Mouse (Mus musculus) erythroid progenitor cell, adult 5-6 weeks (primary cell): ENCODE results near the gene Cfap77. TPM values are rescaled to one million over a fixed set of nuclear protein-coding genes. Genes with fewer than 3 reads are reported as not detected.

Source experiments
- ATAC-seq: replicated peaks from 2 replicates; pipeline ENCODE4 v1.8.0; 2016; ENCODE audit warnings: moderate number of reproducible peaks, mild to moderate bottlenecking, moderate TSS enrichment, inconsistent platforms; ENCODE audit not compliant: poor library complexity, low FRiP score, severe bottlenecking
- total RNA-seq, 2 experiments: library from RNA; stranded (forward) in 1 of 2; stranded (reverse) in 1 of 2; fragments of 150-400 nt in 1 of 2; fragments of 186-747, 209-891 nt in 1 of 2; gene quantifications; 2 replicates each; pipeline versions ENCODE4 v1.2.3 to v1.2.4; 2015 to 2017; ENCODE audit warnings: low replicate concordance in 2 of 2

Cfap77 gene
- total RNA-seq, 2 experiments from 2014 or later: not detected

DNA sequence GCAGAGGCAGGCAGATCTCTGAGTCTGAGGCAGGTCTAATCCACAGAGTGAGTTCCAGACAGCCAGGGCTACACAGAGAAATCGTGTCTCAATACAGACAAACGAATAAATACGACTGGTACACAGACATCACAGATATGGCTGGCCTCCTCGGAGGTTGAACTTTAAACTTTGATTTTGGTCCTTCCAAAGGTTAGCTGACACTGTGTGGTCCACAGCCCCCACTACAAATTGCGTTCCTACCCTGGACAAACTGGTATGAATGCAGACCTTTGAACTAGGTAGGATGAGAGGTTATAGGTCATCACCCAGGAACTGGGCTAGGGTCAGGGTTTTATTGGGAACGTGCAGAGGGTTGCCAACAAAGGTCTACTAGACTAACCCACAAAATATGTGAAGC, 47.2 kb downstream of the Cfap77 start:
- ATAC-seq: no peak

DNA sequence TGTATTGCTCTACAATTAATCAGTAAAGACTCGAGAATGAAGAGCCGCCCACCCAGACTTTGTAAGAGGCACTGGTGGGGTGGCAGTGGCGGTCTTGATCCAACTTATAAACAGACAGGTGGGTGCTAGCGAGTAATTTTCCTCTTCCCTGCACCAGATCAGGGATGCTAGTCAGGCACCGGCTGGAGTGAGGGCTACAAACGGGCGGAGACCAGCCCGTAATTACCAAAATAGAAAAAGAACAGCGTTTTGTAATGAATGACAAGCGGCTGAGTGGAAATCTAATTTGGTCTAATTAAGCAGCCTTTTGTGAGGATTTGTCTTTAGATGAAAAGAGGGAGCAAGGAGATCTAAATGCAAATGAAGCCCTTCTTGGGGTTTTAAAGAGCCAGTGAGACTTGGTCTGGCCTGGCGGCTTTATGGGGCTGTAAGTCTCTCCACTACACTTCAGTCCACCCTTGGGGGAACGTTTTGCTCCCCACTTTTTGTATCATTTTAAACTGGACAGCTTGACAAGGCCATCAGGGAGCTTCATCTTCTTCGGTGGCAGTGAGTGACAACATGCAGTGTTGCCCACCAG, 48.3 kb downstream of the Cfap77 start:
- ATAC-seq: no peak

DNA sequence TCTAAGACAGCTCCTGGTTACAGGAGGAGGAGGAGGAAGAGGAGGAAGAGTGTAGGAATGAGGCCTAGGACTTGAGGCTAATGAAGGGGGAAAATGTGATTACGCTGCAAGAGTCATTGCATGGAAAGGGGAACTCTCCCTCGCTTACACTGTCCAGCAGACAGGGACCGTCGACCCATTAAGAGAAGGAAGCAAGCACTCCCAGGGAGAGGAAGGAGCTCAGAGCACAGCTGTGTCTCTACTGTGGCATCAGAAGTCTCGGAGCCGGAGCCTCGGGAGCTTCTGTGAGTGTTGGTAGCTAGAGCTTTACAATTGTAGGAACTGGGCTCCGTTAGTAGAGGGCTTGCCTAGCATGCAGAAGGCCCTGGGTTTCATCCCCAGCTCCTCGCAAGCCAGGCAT, 50.8 kb downstream of the Cfap77 start:
- no peak for ATAC-seq

DNA sequence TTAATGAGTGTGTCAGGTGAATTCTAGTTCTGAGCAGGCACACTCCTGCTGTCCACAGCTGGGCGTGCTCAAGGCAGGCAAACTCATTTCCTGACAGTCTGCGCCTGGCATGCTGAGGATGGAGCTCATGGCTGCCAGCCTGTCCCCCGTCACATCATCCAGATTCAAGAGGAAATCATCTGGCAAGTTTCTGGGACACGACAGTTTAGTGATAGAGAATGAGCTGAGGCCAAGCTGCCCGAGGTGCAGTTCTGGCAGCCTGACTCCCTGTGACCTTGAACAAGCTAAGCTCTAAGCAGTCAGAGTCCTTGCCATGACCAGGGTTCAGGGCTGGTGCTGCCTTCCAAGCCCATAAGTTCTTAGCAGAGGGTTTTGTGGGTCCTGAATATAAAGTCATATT, 56.6 kb downstream of the Cfap77 start:
- no peak for ATAC-seq

DNA sequence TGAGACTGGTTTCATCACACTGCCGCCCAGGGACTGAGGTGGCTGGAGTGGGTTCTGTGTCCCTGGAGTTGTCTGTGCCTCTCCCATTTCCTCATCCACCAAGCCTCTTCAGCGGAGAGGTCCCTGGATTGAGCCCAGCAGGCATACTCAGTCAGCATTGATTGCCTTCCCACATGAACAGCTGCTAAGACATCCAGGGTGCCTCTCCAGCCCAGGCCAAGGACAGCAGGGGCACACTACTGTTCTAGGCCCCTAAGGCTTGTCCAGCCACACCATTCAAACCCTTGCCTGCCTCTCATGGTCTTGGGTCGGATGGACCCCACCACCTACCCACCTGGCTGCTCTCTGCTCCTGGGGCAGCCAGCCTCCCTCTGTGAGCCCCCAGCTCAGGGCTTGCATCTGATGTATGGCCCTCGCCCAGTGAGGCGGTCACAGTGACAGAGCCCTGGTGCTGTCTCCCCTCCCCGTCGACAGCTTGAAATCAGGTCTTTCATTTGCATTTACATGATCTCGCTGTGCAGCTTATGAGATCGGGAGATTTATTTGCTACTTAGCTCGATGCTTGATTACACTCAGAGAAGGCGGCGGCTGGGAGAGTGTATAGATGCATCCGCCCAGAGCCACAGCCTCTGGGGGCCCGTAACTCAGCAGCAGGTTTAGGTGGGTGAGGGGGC, 57.6 kb downstream of the Cfap77 start:
- no peak for ATAC-seq

DNA sequence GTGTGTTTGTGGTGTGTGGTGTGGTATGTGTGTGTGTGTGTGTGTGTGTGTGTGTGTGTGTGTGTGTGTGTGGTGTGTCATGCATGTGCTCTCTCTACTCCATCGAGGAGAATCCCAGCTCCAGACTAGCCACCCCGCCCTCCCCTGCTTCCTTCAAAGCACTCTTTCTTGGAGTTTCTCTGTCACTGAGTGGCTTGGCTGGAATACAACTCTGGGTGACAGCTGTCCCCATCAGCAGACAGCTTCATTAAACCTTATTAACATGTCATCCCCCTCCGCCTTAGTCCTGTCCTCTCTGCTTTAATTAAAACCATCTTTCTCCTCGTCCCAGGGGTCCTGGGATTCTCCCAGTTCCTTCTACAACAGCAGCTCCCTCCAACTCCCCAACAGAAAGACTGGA, 59.4 kb downstream of the Cfap77 start:
- ATAC-seq: no peak

DNA sequence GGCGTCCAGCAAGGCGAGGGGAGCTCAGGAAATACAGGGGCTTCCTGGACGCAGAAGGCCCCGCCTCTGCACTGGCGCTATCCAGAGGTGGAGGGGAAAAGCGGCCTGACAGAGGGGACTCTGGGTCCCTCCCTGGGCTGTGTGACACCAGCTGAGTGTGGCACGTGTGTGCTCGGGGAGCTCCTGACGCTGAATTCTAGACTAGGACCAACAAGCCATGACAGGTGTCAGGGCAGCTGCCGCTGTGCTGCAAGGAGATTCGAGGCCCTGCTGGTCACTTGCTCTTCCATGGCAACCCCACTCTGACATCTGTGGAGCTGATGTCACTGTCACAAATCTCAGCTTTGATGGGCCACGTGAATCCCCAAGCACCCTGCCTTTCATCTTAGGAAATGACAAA, 60.9 kb downstream of the Cfap77 start:
- no peak for ATAC-seq

DNA sequence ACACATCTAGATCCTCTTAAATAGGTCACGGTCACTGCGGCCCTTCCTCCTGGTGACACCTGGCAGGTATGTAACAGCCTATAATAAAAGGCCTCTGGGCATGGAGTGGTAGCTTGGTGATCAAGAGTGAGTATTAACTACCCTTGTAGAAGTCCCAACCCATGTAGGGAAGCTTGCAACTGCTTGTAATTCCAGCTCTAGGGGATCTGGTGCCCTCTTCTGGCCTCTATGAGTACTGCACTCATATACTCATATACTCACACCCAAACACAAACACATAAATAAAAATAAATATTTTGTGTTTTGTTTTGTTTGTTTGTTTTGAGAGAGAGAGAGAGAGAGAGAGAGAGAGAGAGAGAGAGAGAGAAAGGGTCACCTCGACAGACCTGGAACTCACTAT, 66.1 kb downstream of the Cfap77 start:
- no peak for ATAC-seq

DNA sequence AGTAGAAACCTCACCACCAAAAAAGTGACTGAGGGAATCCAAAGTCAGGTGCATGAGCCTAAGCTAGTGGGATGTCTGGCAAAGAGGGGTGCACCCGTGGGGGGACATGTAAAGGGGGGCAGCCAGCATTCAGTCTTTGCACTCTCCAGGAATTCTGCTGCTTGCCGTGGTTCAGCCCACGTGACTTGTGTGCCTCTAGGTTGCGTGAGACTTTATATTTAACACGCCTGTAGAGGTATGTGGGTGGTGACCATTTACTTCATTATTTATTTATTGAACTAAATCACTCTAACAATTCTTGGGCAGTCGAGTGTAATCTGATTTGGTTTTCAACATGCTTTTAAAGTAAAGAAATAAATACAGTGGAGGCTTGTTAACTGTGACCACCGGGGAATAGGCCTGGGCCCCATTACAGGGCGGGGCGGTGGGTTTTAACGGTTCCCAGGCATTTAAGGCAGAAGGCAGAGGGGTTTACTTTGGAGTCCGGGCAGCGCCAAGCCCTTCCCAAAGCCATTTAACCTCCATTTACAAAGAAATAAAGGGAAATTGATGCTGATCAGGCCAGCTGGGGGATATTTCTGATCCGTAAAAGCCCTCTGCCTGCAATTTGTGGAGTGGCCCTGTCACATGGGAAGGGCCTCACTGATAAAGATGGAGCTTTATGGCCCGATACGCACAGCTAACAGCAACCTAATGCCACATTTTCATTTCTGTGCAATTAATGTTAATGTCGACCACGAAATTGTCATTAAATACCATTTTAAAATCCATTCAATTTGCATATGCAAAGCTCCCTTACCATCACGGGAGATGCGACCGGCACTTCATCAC, 74.6 kb downstream of the Cfap77 start:
- no peak for ATAC-seq

DNA sequence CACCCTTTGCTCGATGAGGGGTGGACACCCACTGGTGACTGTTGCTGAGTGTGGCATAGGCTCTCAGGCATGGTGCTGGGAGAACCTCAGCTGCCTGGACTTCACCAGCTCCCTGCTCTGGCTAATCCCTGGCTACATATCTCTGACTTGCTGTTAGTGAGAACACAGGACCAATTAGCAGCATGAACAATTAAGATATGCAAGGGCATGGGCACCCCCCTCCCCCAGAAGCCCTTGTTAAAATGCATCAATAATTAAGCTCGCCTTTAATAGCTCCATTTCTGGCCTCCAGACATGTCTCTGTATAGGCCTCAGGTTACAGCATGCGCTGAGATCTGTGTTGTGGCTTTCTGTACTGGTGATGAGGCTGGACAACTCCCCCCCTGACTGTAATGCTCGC, 76.4 kb downstream of the Cfap77 start:
- no peak for ATAC-seq

DNA sequence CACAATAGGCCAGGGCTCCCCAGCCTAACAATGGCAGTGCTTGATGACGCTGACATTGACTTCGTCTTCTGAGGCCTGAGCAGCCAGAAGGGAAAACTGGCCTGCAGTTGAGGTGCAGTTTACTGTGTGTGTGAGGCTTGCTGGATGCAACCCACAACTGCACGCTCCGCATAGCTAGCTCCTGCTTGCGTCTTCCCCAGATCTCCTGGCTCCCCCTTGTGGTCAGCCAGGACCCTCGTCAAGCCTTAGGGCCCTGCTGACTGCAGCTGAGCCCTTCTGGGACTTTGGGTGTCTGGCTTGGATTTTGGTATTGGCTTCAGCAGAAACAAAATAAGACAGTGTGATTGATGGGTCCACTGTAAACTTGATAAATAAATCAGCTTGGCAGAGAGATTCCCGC, 78.2 kb downstream of the Cfap77 start:
- no peak for ATAC-seq

DNA sequence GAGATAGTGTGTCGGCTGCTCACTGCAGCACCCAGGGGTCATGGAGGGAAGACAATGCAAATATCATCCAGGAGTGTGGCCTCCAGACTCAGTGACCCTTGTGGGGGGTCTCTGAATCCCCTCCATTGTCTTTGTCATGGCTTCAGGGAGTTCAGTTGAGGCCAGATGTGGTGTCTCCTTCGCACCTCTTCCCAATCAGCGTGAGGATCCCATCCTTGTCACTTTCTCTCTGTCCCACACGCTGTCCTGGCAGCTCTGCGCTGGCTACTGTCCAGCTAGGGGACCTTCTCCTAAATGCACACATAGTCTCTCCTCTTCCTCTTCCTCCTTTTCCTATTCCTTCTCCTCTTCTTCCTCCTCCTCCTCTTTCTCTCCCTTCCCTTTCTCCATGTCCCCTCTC, 79.3 kb downstream of the Cfap77 start:
- no peak for ATAC-seq

DNA sequence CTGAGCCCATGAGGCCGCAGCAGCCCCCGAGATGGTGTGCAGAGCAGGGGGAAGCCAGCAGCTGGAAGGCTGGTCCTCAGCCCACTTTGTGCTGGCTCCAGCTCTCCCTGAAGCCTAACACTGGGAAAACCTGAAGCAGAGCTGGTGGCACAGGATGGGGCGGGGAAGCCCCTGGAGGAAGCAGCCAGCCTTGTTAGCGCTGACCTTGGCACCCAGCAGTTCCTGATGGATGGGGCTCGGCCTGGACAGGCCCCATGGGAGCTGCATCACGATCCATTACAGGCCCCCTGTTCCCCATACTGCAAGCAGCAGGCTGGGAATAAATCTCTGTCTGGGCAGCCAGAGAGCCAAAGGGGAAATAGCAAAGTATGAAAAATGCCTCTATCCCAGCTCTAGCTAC, 80.3 kb downstream of the Cfap77 start:
- ATAC-seq: no peak

DNA sequence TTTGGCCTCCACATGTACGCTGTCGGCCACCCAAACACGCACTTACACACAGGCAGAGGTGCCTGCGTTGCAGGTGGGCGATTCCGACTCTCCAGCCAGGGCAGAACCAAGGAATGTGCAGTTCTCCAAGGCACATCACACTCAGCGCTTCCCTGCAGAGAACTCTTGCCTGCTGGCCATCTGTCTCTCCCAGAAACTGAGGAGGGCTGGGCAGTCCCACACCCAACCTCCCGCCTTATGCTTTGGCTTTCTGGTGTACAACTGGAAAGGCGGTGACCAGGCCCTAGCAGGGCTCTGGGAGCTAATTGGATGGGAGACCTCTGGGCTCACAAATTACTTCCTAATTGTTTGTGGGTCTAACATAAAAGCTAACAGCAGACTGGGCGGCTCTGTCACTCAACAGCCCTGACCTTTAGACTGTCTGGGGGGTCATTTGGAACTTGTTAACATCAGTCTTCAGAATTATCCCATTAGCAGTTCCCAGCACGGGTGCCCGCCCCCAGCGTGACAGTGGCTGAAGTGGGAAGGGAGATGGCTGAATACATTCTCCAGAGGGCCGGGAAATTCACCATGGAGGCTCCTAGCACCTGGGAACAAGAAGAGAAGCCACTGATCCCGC, 80.9 kb downstream of the Cfap77 start:
- no peak for ATAC-seq

DNA sequence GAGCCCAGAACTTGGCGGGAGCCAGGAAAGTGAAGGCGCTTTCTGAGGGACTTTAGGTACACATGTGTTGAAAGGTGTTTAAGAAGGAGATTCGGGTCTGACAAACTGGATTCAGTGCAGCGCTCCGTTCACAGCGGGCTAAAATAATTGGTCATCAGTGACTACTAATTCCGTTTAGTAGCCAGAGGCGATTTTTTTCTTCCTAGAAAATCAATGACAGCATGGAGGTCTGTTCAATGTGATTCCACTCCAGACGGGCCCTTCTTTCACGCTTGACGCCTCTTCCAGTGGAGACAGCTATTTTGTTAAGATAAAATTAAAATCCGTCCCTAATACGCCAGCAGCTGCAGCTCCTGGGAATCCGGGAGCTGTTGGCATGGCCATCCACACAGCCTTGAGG, 84.4 kb downstream of the Cfap77 start:
- no peak for ATAC-seq

DNA sequence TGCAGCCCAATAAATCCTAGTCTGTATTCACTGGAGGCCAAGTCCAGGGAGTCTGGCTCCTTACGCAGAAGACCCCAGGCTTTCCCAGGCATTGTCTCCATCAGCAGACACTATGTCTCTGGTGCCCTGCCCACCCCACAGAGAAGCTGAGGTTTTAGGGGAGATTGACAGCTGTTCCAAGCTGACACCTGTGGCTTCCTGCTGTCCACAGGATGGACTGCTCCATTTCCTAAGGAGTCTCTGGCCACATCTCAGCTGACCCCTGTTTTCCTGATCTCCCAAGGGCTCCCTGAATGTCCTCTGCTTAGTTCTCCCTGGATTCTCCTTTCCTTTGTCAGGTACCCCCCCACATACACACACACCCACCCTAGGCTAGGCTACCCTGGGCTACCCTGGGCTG, 86.6 kb downstream of the Cfap77 start:
- no peak for ATAC-seq

DNA sequence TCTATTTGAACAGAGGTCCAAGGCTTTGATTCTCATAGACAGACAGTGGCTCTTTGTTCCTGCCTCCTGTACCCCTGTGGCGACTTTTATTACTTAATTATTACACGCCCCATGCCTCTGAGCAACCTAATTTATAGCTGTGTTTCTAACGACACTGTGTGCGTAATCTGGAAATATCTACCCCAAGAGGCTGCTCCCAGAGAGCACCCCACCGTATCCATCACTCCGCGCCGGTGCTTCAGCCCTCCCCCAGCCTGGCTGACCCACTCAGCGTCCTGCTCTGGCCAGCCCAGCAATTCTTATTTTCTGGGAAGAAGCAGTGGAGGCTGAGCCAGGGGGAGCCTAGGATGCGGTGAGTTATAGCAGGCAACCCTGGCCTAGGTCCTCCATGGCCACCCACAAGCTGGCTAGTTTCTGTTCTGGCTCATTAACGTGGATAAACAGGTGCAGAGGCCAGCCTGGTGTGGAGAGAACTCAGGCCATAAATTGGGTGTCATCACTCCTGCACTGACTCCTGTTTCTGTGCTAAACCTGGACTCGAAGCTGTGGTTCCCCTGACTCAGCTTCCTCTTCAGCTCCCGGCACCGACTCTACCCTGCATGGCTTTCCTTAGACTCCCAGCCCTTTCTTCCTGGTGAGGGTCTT, 88.6 kb downstream of the Cfap77 start:
- ATAC-seq: no peak

DNA sequence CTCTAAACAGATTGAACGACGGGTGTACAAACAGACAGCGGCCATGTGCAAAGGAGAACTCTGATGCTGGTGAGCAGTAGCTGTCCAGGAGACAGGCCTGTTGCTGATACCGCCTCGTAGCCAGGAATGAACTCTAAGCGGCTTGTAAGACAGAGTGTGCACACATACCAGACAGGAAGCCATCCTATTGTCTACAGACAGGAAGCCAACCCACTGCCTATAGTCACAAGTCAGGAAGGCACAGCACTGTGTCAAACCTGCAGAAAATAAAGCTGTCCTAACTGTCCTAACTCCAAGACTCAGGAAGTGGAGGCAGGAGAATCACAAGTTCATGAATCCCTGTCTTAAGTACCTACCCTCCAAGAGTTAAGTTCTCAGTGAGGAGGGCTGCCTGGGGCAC, 91.3 kb downstream of the Cfap77 start:
- no peak for ATAC-seq

DNA sequence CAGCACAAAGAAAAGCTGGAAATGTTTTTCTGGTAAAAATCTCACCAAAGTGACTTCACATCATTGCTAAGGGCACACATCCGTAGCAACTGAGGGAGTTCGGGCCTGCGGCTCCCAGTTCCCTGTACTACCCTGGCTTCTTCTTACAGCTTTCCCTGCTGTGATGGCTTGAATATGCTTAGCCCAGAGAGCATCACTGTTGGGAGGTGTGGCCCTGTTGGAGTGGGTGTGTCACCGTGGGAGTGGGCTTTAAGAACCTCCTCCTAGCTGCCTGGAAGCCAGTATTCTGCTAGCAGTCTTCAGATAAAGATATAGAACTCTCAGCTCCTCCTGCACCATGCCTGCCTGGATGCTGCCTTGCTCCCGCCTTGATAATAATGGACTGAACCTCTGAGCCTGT, 93.2 kb downstream of the Cfap77 start:
- ATAC-seq: no peak

DNA sequence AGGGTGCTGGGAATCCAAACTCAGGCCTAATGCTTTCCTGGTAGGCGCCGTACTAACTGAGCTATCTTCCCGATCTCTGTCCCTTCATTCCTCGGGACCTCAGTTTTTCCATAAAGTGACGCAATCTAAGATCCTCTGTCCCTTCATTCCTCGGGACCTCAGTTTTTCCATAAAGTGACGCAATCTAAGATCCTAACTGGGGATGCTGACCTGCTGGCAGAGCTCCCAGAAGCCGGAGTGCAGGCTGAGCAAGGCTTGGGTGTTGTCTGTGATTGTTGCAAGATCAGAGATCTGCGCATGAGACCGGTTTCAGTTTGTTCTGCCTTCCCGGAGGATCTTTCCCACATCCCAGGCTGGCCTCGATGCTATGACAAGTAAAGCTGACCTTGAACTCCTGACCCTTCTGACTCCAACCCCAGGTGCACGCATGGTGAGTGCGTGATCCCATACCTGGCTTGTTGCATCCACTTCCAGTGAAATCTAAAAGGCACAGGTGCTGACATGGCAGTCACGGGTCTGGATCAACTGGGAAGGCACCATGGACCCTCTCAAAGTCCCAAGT, 93.8 kb downstream of the Cfap77 start:
- ATAC-seq: no peak
